Mouse (Mus musculus) midbrain, embryonic 13.5 days (tissue): ENCODE measurements at regions not wholly inside any gene's neighbourhood (a gene's known extent, or its start where the extent isn't known, plus 50 kb on each side); places are given as distances from the start of the nearest gene placed in this dataset.

Source experiments
- ATAC-seq: fragments of 200-750 bp; cut with Nextera tagmentation; 2 replicates; pipeline ENCODE4 v1.8.0; 2017; ENCODE audit warnings: mild to moderate bottlenecking, moderate TSS enrichment, moderate library complexity
- H3K27ac ChIP-seq: fragments of 300-500 bp; sonication (generic); 2 replicates; pipeline ENCODE4 v1.5.1; 2015; ENCODE audit warnings: inconsistent platforms, mild to moderate bottlenecking, moderate library complexity
- H3K27me3 ChIP-seq: fragments of 300-500 bp; sonication (generic); 2 replicates; pipeline ENCODE4 v1.6.1; 2015; ENCODE audit warnings: mild to moderate bottlenecking, inconsistent platforms
- H3K36me3 ChIP-seq: fragments of 300-500 bp; sonication (generic); 2 replicates; pipeline ENCODE4 v1.6.1; 2015; ENCODE audit warnings: mild to moderate bottlenecking, inconsistent platforms
- H3K4me1 ChIP-seq: fragments of 300-500 bp; sonication (generic); replicated peaks from 2 replicates; pipeline ENCODE4 v1.6.1; 2015; ENCODE audit warnings: inconsistent platforms
- H3K4me2 ChIP-seq: fragments of 300-500 bp; sonication (generic); replicated peaks from 2 replicates; pipeline ENCODE4 v1.6.1; 2015; ENCODE audit warnings: moderate library complexity, mild to moderate bottlenecking, inconsistent platforms
- H3K4me3 ChIP-seq: fragments of 300-500 bp; sonication (generic); replicated peaks from 2 replicates; pipeline ENCODE4 v1.5.1; 2015; ENCODE audit warnings: mild to moderate bottlenecking, inconsistent platforms
- H3K9ac ChIP-seq: fragments of 300-500 bp; sonication (generic); replicated peaks from 2 replicates; pipeline ENCODE4 v1.6.1; 2015; ENCODE audit warnings: mild to moderate bottlenecking, inconsistent platforms
- H3K9me3 ChIP-seq: fragments of 300-500 bp; sonication (generic); 2 replicates; pipeline ENCODE4 v1.6.1; 2016; ENCODE audit warnings: mild to moderate bottlenecking, inconsistent platforms
- WGBS: fragments of 180-500 bp; shearing (Covaris S2); methylation state at CpG from one replicate; pipeline ENCODE4 v1.1.7; 2015; 5-methylcytosine and 5-hydroxymethylcytosine counted together

GRCm38 (mm10) chr1:14487708-14488127 lies 1605.4 kb downstream of the 4930444P10Rik start:
- WGBS, result 71% methylated on average over 4 of the region's 4 CpGs

DNA sequence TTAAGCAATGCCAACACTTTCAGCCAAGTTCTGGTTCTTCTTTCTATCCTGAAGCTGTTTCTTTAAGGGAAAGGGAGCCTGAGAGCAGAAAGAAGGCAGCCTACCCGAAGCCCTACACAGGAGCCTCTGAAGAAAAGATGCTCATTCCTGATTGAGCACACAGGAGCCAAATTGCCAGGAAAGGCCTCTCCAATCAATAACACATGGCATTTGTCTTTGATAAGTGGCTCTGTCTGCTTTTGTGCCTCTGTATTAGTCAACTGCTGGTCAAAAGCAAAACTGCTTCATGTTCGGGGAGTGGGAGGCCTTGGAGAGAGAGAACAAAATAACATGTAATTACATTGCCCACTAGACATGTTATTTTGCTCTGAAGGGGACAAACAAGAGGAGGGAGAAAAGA lies 1607.4 kb downstream of the 4930444P10Rik start:
- 61% methylated on average over 2 of the region's 2 CpGs for WGBS
- no peak for ATAC-seq

More at GRCm38 (mm10) chr1:14487708-14488127, 1605.4 kb downstream of the 4930444P10Rik start:
- ATAC-seq, result no peak
- H3K4me1 ChIP-seq, result no peaks in the 10 kb centered on the region
- no peak overlapping the region for H3K4me3 ChIP-seq
- no peak overlapping the region for H3K4me2 ChIP-seq
- H3K27ac ChIP-seq, result no peak overlapping the region
- no peaks in the 10 kb centered on the region for H3K27me3 ChIP-seq
- H3K9me3 ChIP-seq, result no peaks in the 10 kb centered on the region
- H3K9ac ChIP-seq, result no peak overlapping the region
- H3K36me3 ChIP-seq, result no peaks in the 10 kb centered on the region

GRCm38 (mm10) chr1:14484121-14484916 lies 1608.8 kb downstream of the 4930444P10Rik start:
- no peaks in the 10 kb centered on the region for H3K36me3 ChIP-seq

More for the DNA sequence above, 1607.4 kb downstream of the 4930444P10Rik start:
- H3K27me3 ChIP-seq, result no peaks in the 10 kb centered on the region
- H3K27ac ChIP-seq, result no peak overlapping the region
- no peaks in the 10 kb centered on the region for H3K36me3 ChIP-seq
- no peaks in the 10 kb centered on the region for H3K4me1 ChIP-seq
- no peak overlapping the region for H3K4me2 ChIP-seq
- no peak overlapping the region for H3K4me3 ChIP-seq
- H3K9ac ChIP-seq, result no peak overlapping the region
- H3K9me3 ChIP-seq, result no peaks in the 10 kb centered on the region

DNA sequence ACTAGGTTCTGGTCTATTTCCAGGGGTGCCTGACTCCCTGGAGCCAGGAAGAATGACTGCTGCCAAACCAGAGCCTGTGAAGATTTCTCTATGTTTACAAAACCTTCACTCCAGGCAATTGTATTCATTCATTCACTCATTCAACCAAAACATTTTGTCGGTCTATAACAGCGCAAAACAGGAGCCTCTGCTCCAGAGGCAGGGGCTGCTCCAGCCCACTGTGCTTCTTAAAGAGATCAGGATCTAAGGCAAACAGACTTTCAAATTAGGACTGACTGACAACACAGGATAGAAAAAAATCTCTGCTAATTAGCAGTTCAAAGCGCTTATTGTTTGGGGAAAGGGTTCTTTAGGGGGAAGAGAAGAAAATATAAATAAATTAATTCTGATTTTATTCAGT lies 1620.8 kb downstream of the 4930444P10Rik start:
- 10% methylated on average over 3 of the region's 3 CpGs for WGBS
- H3K4me2 ChIP-seq, result no peak overlapping the region
- H3K27me3 ChIP-seq, result 0 out of 2 replicates have a peak, but pooled peaks cover under 1% of the 10 kb centered on the region
- H3K9ac ChIP-seq, result no peak overlapping the region
- no peak for ATAC-seq
- H3K27ac ChIP-seq, result no peak overlapping the region
- H3K36me3 ChIP-seq, result no peaks in the 10 kb centered on the region
- no peak overlapping the region for H3K4me3 ChIP-seq
- H3K9me3 ChIP-seq, result no peaks in the 10 kb centered on the region
- H3K4me1 ChIP-seq, result peaks cover 4% of the 10 kb centered on the region; the same call in 1 of the 2 replicates

More at GRCm38 (mm10) chr1:14484121-14484916, 1608.8 kb downstream of the 4930444P10Rik start:
- H3K4me2 ChIP-seq, result no peak overlapping the region
- H3K27ac ChIP-seq, result no peak overlapping the region
- H3K9me3 ChIP-seq, result no peaks in the 10 kb centered on the region
- no peak overlapping the region for H3K9ac ChIP-seq
- H3K4me1 ChIP-seq, result no peaks in the 10 kb centered on the region
- ATAC-seq, result no peak
- no peak overlapping the region for H3K4me3 ChIP-seq
- WGBS, result 93% methylated on average over 6 of the region's 6 CpGs
- no peaks in the 10 kb centered on the region for H3K27me3 ChIP-seq

GRCm38 (mm10) chr1:14471551-14471950 lies 1621.6 kb downstream of the 4930444P10Rik start:
- Histone ChIP-seq H3K36me3 (no peaks in the 10 kb centered on the region), H3K27me3 (0 out of 2 replicates have a peak, but pooled peaks cover 3% of the 10 kb centered on the region), H3K9ac (no peak overlapping the region), H3K9me3 (no peaks in the 10 kb centered on the region), H3K4me1 (peaks cover 4% of the 10 kb centered on the region; the same call in 1 of the 2 replicates), H3K27ac (no peak overlapping the region), H3K4me3 (no peak overlapping the region), H3K4me2 (no peak overlapping the region)
- ATAC-seq, result no peak
- 9% methylated on average over 2 of the region's 2 CpGs for WGBS

- 0 out of 2 replicates have a peak, but pooled peaks cover 5% of the 10 kb centered on the region for H3K27me3 ChIP-seq
- peaks cover 2% of the 10 kb centered on the region; the same call in 1 of the 2 replicates for H3K4me1 ChIP-seq
- WGBS, result 9% methylated on average over 5 of the region's 5 CpGs
- H3K36me3 ChIP-seq, result no peaks in the 10 kb centered on the region
- H3K27ac ChIP-seq, result no peak overlapping the region
- 0 out of 2 replicates have a peak, but pooled peaks have one; percentile 58 for ATAC-seq
- no peak overlapping the region for H3K4me3 ChIP-seq
- H3K9ac ChIP-seq, result no peak overlapping the region
- H3K4me2 ChIP-seq, result no peak overlapping the region
- no peaks in the 10 kb centered on the region for H3K9me3 ChIP-seq
Measured at GRCm38 (mm10) chr1:14464788-14465482, 1628.2 kb downstream of the 4930444P10Rik start.

DNA sequence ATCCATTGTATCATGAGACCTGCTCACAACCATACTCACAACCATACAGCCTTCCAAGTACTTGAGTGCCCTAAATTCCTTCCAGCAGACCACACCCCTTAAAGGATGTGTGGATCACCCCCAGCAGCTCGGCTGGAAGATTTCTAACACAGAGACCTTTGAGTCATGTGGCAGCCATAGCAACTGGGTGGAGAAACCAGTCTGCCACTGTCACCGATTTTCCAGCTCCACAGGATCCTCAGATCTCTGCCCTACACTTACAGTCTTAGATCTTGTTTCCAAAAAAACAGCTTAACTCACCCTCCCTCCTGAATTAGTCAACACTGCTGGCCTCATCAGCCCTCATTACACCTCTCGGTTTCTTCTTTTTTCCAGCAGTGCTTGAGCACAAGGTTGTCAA lies 1630.6 kb downstream of the 4930444P10Rik start:
- H3K9ac ChIP-seq, result no peak overlapping the region
- H3K4me1 ChIP-seq, result peaks cover 2% of the 10 kb centered on the region; the same call in 1 of the 2 replicates
- H3K36me3 ChIP-seq, result no peaks in the 10 kb centered on the region
- WGBS, result 33% methylated on average over 3 of the region's 3 CpGs
- H3K27ac ChIP-seq, result no peak overlapping the region
- H3K4me3 ChIP-seq, result no peak overlapping the region
- 0 out of 2 replicates have a peak, but pooled peaks cover 5% of the 10 kb centered on the region for H3K27me3 ChIP-seq
- ATAC-seq, result peak; percentile 27; the same call in 1 of the 2 replicates
- no peak overlapping the region for H3K4me2 ChIP-seq
- no peaks in the 10 kb centered on the region for H3K9me3 ChIP-seq

- 88% methylated on average over 4 of the region's 4 CpGs for WGBS
- no peak for ATAC-seq
- H3K27me3 ChIP-seq, result 0 out of 2 replicates have a peak, but pooled peaks cover 2% of the 10 kb centered on the region
- H3K4me3 ChIP-seq, result no peak overlapping the region
- peaks cover 2% of the 10 kb centered on the region; the same call in 1 of the 2 replicates for H3K4me1 ChIP-seq
- H3K9ac ChIP-seq, result no peak overlapping the region
- H3K4me2 ChIP-seq, result no peak overlapping the region
- no peak overlapping the region for H3K27ac ChIP-seq
- no peaks in the 10 kb centered on the region for H3K9me3 ChIP-seq
- H3K36me3 ChIP-seq, result no peaks in the 10 kb centered on the region
Measured at GRCm38 (mm10) chr1:14460811-14461210, 1632.3 kb downstream of the 4930444P10Rik start.

GRCm38 (mm10) chr1:14429326-14429725 lies 1663.8 kb downstream of the 4930444P10Rik start:
- Histone ChIP-seq H3K9ac (no peak overlapping the region), H3K4me3 (no peak overlapping the region), H3K4me1 (no peaks in the 10 kb centered on the region), H3K9me3 (no peaks in the 10 kb centered on the region), H3K27ac (no peak overlapping the region), H3K27me3 (no peaks in the 10 kb centered on the region), H3K4me2 (no peak overlapping the region), H3K36me3 (no peaks in the 10 kb centered on the region)
- 0 out of 2 replicates have a peak, but pooled peaks have one; percentile 45 for ATAC-seq
- WGBS, result 55% methylated on average over 2 of the region's 2 CpGs

GRCm38 (mm10) chr1:14421030-14421429 lies 1672.1 kb downstream of the 4930444P10Rik start:
- no peaks in the 10 kb centered on the region for H3K36me3 ChIP-seq
- no peak overlapping the region for H3K4me3 ChIP-seq
- no peak overlapping the region for H3K9ac ChIP-seq
- no peak overlapping the region for H3K4me2 ChIP-seq
- no peaks in the 10 kb centered on the region for H3K9me3 ChIP-seq
- WGBS, result 81% methylated on average over 1 of the region's 1 CpGs
- no peak overlapping the region for H3K27ac ChIP-seq
- no peak for ATAC-seq
- no peaks in the 10 kb centered on the region for H3K4me1 ChIP-seq
- peaks cover 54% of the 10 kb centered on the region for H3K27me3 ChIP-seq

GRCm38 (mm10) chr1:14413826-14414445 lies 1679.2 kb downstream of the 4930444P10Rik start:
- no peaks in the 10 kb centered on the region for H3K9me3 ChIP-seq
- no peak for ATAC-seq
- H3K27ac ChIP-seq, result no peak overlapping the region
- H3K4me1 ChIP-seq, result no peaks in the 10 kb centered on the region
- peaks cover 59% of the 10 kb centered on the region for H3K27me3 ChIP-seq
- no peak overlapping the region for H3K9ac ChIP-seq
- WGBS, result 15% methylated on average over 4 of the region's 4 CpGs
- H3K4me3 ChIP-seq, result no peak overlapping the region
- H3K36me3 ChIP-seq, result no peaks in the 10 kb centered on the region
- H3K4me2 ChIP-seq, result no peak overlapping the region
